ENCODE assay signal across 8 mouse cellular contexts in the genomic region with DNA sequence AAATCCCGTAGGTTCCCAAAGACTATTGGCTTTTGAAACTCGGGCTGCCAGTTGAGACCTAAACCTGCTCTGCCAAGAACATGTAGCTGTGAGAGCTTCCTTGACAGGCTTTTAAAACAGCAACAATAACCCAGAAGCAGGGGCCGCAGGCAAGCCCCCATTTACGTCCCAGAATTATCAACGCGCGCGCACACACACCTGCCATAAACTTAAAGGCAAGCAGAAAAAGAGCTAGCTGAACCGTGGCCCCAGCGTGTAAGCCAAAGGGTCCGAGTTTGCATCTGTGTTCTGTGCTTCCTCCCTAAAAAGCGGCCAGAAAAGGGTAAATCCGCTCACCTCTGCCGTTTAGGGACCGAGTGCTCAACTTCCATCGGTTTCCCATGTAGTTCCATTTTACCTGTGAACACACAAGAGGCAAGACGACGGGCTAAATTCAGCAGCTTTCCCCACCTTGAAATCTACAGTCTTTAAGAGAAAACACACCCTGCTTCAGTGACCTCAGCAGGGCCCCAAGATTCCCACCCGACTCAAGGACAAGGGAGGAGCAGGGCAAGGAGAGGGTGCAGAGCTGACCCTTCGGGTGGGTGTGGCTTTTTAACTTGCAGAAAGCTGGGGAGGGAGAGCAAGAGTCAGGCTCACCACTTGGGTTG. TPM values are rescaled to one million over a fixed set of nuclear protein-coding genes. Genes with fewer than 3 reads are reported as not detected.
DNase-seq lines count a peak whose midpoint lies in the region; ATAC-seq and TF ChIP-seq lines count a peak whose summit lies in the region.

No protein-coding gene starts in this region.

- no peak for TF ChIP-seq EP300 in liver, embryonic 14.5 days (IDR thresholded peaks at IDR 0.05; ENCODE audit: low read depth)

- peaks cover 3% of the 10 kb centered on the region; the same call in 1 of the 2 replicates for H3K36me3 ChIP-seq in erythroblast, embryonic 14.5 days (ENCODE audit: control insufficient read depth)
- no peaks in the 10 kb centered on the region for H3K36me3 ChIP-seq in C2C12 (ENCODE audit: control insufficient read depth, insufficient read depth)
- H3K36me3 ChIP-seq in forebrain, embryonic 15.5 days, result no peaks in the 10 kb centered on the region
- H3K36me3 ChIP-seq in liver, embryonic 14.5 days (replicated peaks; ENCODE audit: control insufficient read depth, insufficient read depth, low read depth), result peaks cover 3% of the 10 kb centered on the region; the same call in 1 of the 2 replicates

- no peak for TF ChIP-seq CTCF in C2C12 (IDR thresholded peaks at IDR 0.05; ENCODE audit: control insufficient read depth, insufficient read depth, insufficient read length)
- no peak for TF ChIP-seq CTCF in liver, embryonic 14.5 days (IDR thresholded peaks at IDR 0.05; ENCODE audit: low read depth)

- H3ac ChIP-seq in C2C12 (ENCODE audit: control insufficient read depth, insufficient read length, low read depth), result peak overlapping the region; percentile 34

- H3K9ac ChIP-seq in forebrain, embryonic 15.5 days (replicated peaks), result peak overlapping the region; percentile 85
- peak overlapping the region; percentile 93 for H3K9ac ChIP-seq in liver, embryonic 14.5 days (replicated peaks)

- peak overlapping the region; percentile 68 for H3K4me3 ChIP-seq in erythroblast, embryonic 14.5 days (replicated peaks)
- H3K4me3 ChIP-seq in C2C12 (ENCODE audit: insufficient read depth, poor library complexity, severe bottlenecking), result no peak overlapping the region
- peak overlapping the region; percentile 86 for H3K4me3 ChIP-seq in forebrain, embryonic 15.5 days
- peak overlapping the region; percentile 66 to 94 for H3K4me3 ChIP-seq in liver, embryonic 14.5 days (ENCODE audit: insufficient read depth in 1 of 2, low read depth in 2 of 2, low read length in 2 of 2)

- no peak for DNase-seq in liver, embryonic 14.5 days (ENCODE audit: low read depth in 3 of 3, low spot score in 3 of 3)
- no peak for DNase-seq in cerebellum, adult 18-20 months

- WGBS in forebrain, embryonic 15.5 days, result under 1% methylated on average over 20 of the region's 20 CpGs
- 10% methylated on average over 20 of the region's 20 CpGs for WGBS in liver, embryonic 14.5 days (ENCODE audit: insufficient replicate concordance)

- peaks cover 1% of the 10 kb centered on the region for H3K79me3 ChIP-seq in C2C12 (ENCODE audit: low read depth)

- peaks cover 12% of the 10 kb centered on the region for H3K27me3 ChIP-seq in erythroblast, embryonic 14.5 days (ENCODE audit: control insufficient read depth)
- peaks cover 59% of the 10 kb centered on the region for H3K27me3 ChIP-seq in C2C12 (ENCODE audit: control insufficient read depth, insufficient read depth, insufficient read length)
- no peaks in the 10 kb centered on the region for H3K27me3 ChIP-seq in forebrain, embryonic 15.5 days
- no peaks in the 10 kb centered on the region for H3K27me3 ChIP-seq in liver, embryonic 14.5 days (ENCODE audit: control insufficient read depth, insufficient read depth, low read length)

- no peak for ATAC-seq in erythroblast, adult 5-6 weeks (replicated peaks; ENCODE audit: low FRiP score, poor library complexity, severe bottlenecking)
- ATAC-seq in forebrain, embryonic 15.5 days (replicated peaks), result no peak
- ATAC-seq in liver, embryonic 14.5 days (ENCODE audit: insufficient read depth), result no peak
- no peak for ATAC-seq in erythroid progenitor cell, adult 5-6 weeks (replicated peaks; ENCODE audit: low FRiP score, poor library complexity, severe bottlenecking)
- ATAC-seq in monocyte, adult 5-6 weeks (replicated peaks; ENCODE audit: insufficient number of reproducible peaks, low FRiP score, low TSS enrichment, poor library complexity, severe bottlenecking), result no peak

- peaks cover 49% of the 10 kb centered on the region for H3K4me1 ChIP-seq in erythroblast, embryonic 14.5 days (ENCODE audit: control insufficient read depth)
- H3K4me1 ChIP-seq in forebrain, embryonic 15.5 days, result peaks cover 62% of the 10 kb centered on the region
- peaks cover 21 to 32% of the 10 kb centered on the region in 2 experiments for H3K4me1 ChIP-seq in liver, embryonic 14.5 days (replicated peaks; ENCODE audit: control insufficient read depth in 2 of 2, insufficient read depth in 2 of 2, low read length in 1 of 2)

- H3K9me3 ChIP-seq in erythroblast, embryonic 14.5 days (ENCODE audit: control insufficient read depth, low read length), result no peaks in the 10 kb centered on the region
- no peaks in the 10 kb centered on the region for H3K9me3 ChIP-seq in forebrain, embryonic 15.5 days
- H3K9me3 ChIP-seq in liver, embryonic 14.5 days (ENCODE audit: control insufficient read depth, low read length), result no peaks in the 10 kb centered on the region

- H3K79me2 ChIP-seq in C2C12 (ENCODE audit: control insufficient read depth, insufficient read depth), result no peaks in the 10 kb centered on the region

- H3K27ac ChIP-seq in forebrain, embryonic 15.5 days (replicated peaks), result peak overlapping the region; percentile 99; the same call in 1 of the 2 replicates
- H3K27ac ChIP-seq in liver, embryonic 14.5 days, result no peak overlapping the region

- H3K4me2 ChIP-seq in forebrain, embryonic 15.5 days (replicated peaks), result peak overlapping the region; percentile 57
- H3K4me2 ChIP-seq in liver, embryonic 14.5 days (ENCODE audit: low read depth), result peak overlapping the region; percentile 78

TF ChIP-seq in C2C12, 6 proteins besides CTCF, POLR2A, EP300 and RAD21:
- TF ChIP-seq MYOG (IDR thresholded peaks at IDR 0.05; ENCODE audit: control insufficient read depth, extremely low read depth, insufficient read length) (no peak), USF1 (IDR thresholded peaks at IDR 0.05; ENCODE audit: low read depth) (no peak), CEBPB (IDR thresholded peaks at IDR 0.05; ENCODE audit: low read depth) (no peak), MYOD1 (IDR thresholded peaks at IDR 0.05; ENCODE audit: control insufficient read depth, insufficient read length, low read depth) (no peak), FOSL1 (IDR thresholded peaks at IDR 0.05; ENCODE audit: insufficient read depth, low read length, poor library complexity, severe bottlenecking) (no peak)

RNA-seq across cellular contexts. Expression of a gene that starts 1.7 kb away (rescaled TPM):
- polyA plus RNA-seq in erythroblast, embryonic 14.5 days (2012), result 0.48 and 0.58 TPM in 2 replicates
- total RNA-seq in erythroblast, adult 5-6 weeks (2015; ENCODE audit: low replicate concordance), result not detected in 2 replicates
- total RNA-seq in erythroblast, adult 5-6 weeks (2017; ENCODE audit: low replicate concordance), result not detected in 2 replicates
- 0.30 TPM for polyA plus RNA-seq in C2C12 (2012; fragmentation: generic; extraction: Trizol)
- polyA plus RNA-seq in forebrain, embryonic 15.5 days (2015; fragmentation: Nextera tagmentation; extraction: Ambion mirVana), result 36.5 and 39.8 TPM in 2 replicates
- polyA plus RNA-seq in liver, embryonic 14.5 days (2012; rRNA removed), result 5.0 and 7.6 TPM in 2 replicates
- 14.0 and 15.4 TPM in 2 replicates for polyA plus RNA-seq in liver, embryonic 14.5 days (2014; fragmentation: Nextera tagmentation; extraction: Ambion mirVana)
- not detected in 2 replicates for total RNA-seq in erythroid progenitor cell, adult 5-6 weeks (2015; ENCODE audit: low replicate concordance)
- not detected in 2 replicates for total RNA-seq in erythroid progenitor cell, adult 5-6 weeks (2017; ENCODE audit: low replicate concordance)
- 0.19 to 0.29 TPM in 2 of 3 replicates, not detected in the other for total RNA-seq in monocyte, adult 5-6 weeks (2017)

RNA-seq across cellular contexts. Expression of a gene that starts 50.8 kb away (rescaled TPM):
- 2.1 and 2.7 TPM in 2 replicates for polyA plus RNA-seq in erythroblast, embryonic 14.5 days (2012)
- 73.6 and 81.3 TPM in 2 replicates for total RNA-seq in erythroblast, adult 5-6 weeks (2015; ENCODE audit: low replicate concordance)
- total RNA-seq in erythroblast, adult 5-6 weeks (2017; ENCODE audit: low replicate concordance), result 56.5 and 90.1 TPM in 2 replicates
- 48.5 TPM for polyA plus RNA-seq in C2C12 (2012; fragmentation: generic; extraction: Trizol)
- polyA plus RNA-seq in forebrain, embryonic 15.5 days (2015; fragmentation: Nextera tagmentation; extraction: Ambion mirVana), result 147 and 152 TPM in 2 replicates
- polyA plus RNA-seq in liver, embryonic 14.5 days (2012; rRNA removed), result 46.4 and 61.4 TPM in 2 replicates
- polyA plus RNA-seq in liver, embryonic 14.5 days (2014; fragmentation: Nextera tagmentation; extraction: Ambion mirVana), result 16.1 and 16.4 TPM in 2 replicates
- 176 and 196 TPM in 2 replicates for total RNA-seq in erythroid progenitor cell, adult 5-6 weeks (2015; ENCODE audit: low replicate concordance)
- 116 and 133 TPM in 2 replicates for total RNA-seq in erythroid progenitor cell, adult 5-6 weeks (2017; ENCODE audit: low replicate concordance)
- 185 to 235 TPM (median 209 TPM) in 3 replicates for total RNA-seq in monocyte, adult 5-6 weeks (2017)
